Mouse (Mus musculus) left cerebral cortex, adult 8-10 months (tissue): ENCODE measurements at regions not wholly inside any gene's neighbourhood (a gene's known extent, or its start where the extent isn't known, plus 50 kb on each side); places are given as distances from the start of the nearest gene placed in this dataset.

Experiments used
- DNase-seq, 2 experiments: peaks; one replicate each; pipeline ENCODE4 v3.0.0; 2022; ENCODE audit warnings: low spot score in 2 of 2

DNA sequence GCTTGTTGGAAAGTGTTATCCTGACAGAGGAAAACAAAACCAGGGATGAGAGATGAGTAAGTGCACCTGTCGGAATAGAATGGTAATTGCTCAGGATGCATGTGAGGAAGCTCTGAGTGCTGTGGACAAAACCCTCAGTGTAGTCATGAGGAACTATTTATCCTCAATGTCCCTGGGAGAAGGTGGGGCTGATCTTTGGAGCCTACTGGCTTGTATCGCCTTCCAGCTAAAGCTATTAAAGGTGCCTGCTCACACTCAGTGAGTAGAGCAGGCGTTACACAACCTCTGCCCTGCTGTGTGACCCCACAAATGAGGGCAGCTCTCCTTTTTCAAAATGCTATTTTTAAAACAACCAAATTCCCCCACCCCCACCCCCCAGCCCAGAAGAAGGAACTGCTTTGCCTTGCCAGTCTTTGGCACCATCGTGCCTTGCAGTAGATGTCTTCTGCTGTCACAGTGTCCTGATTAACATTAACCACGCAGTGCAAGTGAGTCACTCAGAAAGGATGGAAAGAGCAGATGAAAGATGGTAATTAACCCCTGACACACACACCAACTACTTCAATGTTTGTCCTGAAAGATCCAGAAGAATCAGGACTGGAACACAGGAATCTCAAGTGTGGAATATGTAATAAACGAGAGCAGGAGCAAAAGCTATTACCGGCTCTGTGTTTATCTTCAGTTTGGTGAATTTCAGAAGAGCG, 440.8 kb upstream of the Tnp1 start:
- no peak for DNase-seq

DNA sequence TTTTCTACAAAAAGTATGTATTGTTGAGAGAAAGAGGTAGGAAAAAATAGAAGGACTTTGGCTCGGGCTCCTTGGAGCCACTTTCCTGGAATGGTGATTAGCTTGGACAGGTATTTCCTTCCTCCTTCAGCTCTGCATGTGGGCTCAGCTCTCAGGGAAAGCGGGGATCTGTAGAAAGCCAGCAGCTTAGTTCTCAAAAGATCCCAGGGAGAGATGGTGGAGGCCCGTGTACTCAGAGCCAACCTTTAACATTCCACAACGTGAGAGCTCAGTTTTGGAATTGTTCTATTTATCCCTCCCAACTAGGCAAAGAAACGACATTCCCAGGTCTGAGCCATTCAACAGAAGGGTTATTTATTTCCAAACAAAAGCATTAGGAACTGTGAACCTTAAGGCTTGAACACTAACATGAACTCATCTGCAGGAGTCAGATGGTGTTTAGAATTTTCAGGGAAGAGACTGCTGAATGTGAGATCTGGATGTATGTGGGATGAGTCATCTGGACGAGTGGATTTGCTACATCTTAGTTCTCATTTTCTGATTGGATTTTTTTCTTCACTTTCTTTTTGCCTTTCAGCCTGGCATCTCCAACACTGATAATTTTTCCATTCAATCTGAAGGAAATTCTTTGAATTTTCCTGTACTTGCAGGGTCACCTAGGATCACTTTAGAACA, 428.6 kb upstream of the Tnp1 start:
- no peak for DNase-seq

DNA sequence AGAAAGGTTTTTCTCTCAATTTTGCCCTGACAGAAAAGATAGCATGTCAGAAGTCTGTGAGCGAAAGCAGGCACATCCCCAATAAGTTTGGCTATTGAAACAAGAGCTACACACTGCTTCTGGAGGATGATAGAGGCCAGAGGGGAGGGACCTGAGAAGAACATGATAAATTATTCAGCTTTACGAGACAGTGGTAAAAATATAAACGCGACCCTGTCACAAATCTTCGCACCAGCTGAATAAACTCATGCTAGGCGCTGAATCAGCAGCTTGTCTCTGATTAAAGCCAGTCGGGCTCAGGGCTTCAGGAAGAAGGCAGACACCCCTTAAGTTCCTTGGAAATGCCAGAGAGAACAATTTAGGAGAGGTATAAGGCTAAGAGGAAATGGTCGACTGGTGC, 422.7 kb upstream of the Tnp1 start:
- DNase-seq: no peak

DNA sequence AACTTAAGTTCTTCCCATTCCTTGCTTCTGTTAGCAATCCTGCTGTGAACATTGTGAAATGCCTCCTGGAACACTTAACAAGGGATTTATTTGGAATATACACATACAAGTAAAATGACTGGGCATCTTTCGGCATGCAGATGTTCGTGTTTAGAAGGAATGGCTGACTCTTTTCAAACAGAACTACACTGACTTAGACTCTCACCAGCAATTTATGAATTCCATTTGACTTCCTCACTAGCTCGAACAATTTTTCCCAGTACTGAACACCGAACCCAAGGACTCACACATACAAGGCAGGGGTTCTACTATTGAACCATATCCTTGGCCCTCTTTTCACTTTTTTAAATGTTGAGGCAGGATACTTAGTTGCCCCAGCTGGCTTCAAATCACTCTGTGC, 412.4 kb upstream of the Tnp1 start:
- DNase-seq: no peak

DNA sequence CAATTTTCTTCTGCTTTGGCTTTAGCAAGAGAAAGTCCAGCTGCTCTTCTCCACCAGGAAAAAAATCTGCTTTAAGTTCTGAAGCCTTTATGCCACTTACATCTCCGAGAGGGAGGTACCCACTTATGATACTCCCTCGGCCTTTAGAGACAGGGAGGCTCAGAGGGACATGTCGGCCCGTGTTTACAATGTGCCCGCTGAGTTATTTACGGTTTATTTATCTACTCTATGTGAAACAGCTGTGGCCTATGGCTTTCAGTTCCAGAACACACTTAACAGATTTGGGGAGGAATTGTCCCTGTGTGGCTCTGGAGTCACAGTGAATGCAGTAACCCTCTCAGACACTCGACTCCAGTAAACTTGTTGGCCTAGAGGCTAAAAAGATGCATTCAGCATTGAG, 409.3 kb upstream of the Tnp1 start:
- DNase-seq: no peak

DNA sequence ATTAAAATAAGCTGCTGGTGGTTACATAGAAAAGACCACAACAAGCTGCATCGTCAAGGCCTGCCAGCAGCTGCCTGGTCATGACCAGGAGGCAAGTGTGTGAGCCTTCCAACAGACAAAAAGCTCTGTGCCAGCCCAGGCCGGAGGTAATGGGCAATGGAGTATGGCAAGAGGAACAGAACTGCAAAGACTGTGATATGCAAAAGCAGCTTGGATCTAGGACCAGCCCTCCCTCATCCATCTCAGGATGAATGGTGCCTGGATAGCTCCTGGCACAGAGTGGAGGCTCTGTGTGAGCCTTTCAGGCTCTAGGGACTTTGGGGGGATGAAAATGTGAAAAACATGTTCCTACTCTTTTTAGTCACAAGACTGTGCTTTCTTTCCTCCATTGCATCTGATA, 402.5 kb upstream of the Tnp1 start:
- DNase-seq: no peak

DNA sequence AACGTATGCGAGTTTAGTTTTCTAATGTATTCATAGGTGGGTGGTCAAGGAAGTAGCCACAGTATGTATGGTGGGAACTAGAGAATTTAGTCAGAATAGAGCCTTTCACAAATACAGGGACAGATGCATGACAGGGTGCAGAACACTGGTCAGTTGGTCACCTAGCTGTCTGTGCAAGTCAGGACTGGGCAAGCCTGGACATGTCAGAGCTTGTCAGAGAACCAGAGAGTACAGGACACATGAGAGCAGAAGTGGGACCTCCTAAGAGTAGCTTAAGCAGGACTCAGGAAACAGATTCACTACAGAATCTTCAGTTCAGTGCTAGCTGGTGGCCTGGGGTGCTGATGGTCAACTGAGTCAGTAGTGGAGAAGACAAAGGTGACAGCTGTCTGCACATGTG, 395.7 kb upstream of the Tnp1 start:
- no peak for DNase-seq

DNA sequence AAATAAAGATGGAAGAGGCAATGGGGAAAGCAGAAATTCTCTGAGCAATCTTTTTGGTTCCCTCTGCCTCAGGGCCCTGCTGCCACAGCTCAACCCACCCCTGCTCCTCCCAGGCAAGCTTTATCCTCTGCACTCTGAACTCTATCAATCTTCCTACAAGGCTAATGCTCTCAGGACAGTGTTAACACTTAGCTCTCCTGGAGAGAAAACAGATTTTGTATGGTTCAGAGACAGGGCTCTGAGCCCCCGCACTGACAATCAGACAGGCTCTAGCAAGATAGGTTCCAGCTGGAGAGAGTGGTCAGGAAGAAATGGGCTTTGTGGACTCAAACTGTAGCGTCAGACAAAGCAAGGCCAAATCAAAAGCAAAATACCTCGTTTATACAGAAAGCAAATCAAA, 383.5 kb upstream of the Tnp1 start:
- DNase-seq: no peak

DNA sequence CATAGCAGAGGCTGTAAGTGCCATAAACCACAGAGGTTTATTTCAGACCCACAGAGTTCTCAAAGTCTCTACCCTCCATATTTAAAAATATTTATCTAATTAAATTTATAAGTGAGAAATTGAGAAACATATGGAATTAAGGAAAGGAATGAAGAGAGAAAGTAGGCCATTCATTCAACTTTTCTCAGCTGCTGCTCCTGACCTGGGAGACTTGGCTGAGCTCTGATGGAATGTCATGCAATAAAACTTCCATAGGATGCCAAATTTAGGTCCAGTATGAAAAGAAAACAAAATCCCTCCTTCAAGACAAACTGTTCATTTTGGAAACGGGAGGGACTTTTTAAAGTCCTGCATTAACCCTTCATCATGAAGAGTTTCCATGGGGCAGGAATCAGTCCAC, 379.3 kb upstream of the Tnp1 start:
- DNase-seq: no peak

DNA sequence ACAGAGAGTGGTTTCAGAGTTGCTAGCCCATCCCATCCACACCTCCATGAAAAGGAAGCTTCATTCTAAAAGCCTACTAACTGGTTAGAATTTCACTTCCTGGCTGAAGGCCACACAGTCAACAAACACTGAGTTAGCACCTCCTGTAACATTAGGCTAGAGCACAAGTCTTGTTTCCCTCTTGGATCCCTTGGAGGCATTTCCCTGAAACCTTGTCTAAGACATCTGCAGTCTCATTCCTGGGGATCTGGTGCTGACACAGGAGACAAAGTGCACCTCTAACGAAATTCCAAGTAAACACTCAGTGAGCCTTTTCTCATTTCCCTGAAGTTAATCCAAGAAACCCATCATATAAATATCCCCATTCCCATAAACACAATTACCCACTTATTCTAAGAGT, 378.8 kb upstream of the Tnp1 start:
- DNase-seq: no peak

DNA sequence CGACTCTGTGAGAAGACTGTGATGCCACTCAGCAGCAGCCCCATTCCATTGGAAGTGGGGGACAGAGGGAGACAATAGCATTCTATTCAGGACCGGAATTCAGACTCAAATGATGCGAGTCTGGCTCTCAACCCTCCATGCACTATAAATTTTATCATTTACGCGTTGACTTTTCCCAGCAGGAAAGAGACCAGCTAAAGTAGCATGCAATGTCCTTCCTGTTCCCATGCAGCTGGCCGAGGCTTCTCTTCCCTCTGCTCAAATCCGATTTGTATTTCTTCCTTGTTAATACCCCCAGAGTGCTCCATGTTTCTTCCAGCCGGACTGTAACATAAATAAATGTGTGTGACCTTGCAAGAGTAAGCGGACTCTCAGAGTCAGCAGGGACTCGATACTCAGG, 376.4 kb upstream of the Tnp1 start:
- DNase-seq: no peak

DNA sequence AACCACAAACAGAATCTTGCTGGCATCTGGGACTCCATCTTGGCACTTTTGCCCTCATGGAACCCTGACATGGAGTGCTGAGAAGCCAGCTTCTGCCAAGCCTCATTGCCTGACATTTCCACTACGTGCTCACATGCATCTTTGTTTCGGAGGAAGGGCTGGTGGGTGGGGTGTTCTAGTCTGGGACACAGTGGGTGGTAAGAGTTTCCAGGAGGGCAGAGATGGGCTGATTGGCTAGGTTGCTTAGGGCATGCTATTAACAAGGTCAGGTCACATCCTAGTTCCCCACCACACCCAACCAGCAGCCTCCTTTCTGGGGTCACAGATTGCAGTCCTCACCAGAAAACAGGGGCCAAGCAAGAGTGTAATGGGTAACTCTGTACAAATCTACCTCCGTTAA, 374.3 kb upstream of the Tnp1 start:
- DNase-seq: no peak

DNA sequence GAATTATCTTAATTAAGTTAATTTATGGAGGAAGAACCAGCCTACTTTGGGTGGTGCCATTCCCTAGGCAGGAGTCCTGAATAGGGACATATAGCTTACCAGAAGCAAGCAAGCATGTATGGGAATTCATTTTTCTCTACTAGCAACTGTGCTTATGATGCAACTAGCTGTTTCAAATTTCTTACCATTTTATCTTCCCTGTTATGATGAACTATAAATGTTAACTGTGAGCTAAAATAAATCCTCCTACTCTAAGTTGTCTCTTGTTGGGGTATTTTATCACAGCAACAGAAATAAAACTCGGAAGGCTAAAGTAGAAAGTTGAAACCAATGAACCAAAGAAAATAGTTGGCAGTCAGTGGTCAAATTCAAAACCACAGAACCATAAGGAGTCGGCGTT, 373.5 kb upstream of the Tnp1 start:
- no peak for DNase-seq

DNA sequence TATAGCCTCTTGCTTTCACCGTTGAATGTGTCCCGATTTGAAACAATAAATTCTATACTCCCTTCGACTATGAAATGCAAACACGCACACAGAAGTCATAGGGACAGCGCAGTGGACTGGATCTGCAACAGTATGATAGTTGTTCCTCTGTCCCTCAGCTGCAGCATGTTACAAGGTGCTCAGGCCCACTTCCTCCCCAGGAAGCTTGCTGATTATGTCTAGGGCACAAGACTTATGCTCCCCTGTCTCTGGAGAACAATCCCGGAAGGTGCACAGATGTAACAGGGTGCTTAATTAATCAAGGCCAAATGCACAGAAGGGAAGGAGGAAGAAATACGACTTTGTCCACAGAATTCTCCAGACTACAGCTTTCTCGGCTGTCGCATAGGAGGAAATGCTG, 365.9 kb upstream of the Tnp1 start:
- no peak for DNase-seq

DNA sequence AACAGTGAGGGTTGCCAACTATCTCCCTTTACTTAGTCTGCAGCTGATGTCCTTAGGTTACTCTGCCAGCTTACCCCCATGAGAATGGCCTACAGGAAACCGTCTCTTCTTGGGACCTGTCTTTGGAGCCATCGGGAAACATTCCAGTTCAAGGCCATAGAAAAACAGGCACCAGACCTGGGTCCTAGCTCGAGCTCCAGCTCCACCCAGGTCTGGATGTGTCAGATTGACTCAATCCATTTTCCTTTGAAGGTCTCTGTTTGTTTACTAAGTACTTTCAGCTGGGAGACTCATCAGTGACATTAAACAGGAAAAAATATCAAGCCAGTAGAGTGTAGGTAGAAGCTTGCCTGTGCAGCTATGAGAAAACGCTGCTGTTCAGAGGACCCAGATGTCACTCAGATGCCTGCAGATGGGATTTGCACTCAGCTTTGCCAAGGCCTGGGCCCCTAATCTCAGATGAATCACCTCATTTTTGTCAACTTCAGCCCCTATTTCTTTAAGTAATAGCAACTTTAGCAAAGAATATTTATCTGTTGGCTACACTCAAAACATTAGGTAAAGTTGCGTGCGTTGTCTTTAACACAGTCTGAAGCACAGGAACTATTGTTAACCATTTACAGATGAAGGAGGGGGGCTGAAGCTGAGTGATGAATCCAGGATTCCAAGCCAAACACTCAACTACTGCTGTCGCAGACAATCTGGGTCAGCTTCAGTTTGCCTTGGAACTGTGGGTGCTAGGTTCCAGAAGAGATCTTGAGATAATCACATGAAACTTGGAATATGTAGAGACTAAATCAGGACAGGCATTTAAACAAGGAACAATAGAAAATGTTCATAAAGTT, 359.0 kb upstream of the Tnp1 start:
- no peak for DNase-seq

DNA sequence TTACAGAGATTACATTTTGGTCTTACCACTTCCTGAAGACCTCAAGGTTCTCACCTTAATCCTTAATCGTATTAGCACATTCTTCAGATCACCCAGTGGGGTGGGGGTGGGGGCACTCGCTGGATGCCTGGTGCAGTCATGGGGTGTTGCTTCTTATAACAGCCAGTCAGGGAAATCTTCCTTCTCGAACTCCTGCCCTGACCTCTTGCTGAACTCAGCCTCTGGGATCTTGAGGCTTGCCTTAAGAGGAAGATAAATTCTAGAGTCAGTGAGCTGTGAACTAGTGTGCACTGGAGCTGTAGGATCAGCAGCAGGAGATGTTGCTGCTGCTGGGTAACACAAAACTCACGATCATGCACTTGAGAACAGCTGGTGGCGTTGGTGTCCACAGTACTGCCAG, 352.5 kb upstream of the Tnp1 start:
- DNase-seq: no peak

DNA sequence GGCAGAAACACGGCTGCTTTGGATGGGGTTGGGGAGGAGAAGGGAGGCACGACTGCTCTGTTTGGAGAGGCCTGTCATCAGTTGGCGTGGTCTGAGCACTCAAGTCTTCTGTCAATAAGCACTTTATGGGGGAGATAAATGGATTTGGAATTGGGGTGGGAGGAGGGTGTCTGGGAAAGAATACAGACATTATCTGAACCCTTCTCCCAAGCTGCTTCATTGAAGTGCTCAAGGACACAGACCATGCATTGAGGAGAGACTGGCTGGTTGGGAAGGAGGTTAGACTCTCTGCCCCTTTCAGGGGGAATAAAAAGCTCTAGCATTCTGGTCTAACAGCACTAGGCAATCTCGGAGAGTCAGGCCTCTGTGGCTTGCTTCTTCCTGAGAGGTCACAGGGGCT, 350.1 kb upstream of the Tnp1 start:
- no peak for DNase-seq

DNA sequence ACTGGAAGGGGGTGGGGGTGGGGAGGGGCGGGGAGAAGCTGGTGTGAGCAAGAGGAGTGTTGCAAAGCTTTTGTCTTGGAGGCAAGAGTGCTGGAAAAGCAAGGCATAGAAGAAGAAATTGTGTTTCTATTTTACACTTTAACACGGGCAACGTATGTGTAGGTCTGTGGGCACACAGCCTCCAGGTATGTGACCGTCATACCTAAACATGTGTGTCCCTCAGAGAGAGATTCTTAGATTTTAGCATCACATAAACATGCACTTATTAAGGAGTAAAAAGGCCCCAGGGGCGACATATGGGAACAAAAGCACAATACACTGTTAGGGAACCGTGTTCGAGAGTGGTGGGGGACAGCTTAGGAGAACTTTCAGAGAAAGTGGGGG, 348.6 kb upstream of the Tnp1 start:
- no peak for DNase-seq

DNA sequence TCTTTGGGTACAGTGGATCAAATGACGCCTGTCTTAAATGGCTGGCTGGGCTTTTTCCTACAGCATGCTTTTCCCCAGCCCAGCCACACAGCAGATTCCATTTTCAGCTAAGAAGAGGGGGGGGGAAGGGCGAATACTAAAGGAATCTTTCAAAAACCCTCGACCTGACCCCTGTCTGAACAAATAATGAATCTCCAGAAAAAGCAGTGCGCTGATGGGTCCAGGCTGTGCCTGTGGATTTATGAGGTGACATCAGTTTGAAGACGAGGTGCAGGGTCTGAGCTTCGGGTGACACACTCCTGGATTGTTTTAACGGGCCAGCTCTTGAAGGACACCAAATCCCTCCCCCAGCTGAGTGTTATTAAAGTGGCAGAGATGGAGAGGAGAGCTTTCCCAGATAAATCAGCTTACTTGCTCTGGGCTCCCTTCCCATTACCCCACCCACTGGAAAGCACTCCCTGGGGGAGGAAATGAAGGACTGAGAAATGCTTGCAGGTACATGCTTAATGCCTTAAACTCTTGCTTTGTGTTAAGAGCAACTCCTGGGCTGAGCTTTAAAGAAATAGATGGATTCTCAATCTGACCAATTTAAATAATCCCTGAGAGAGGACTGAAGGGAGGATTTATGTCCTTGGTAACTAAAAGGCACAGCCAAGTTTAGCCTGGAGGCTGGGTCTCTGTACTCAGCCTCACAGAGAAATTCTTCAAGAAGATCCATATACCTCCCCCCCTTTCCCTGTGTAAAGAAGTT, 348.0 kb upstream of the Tnp1 start:
- DNase-seq: peak; percentile 3 to 10

DNA sequence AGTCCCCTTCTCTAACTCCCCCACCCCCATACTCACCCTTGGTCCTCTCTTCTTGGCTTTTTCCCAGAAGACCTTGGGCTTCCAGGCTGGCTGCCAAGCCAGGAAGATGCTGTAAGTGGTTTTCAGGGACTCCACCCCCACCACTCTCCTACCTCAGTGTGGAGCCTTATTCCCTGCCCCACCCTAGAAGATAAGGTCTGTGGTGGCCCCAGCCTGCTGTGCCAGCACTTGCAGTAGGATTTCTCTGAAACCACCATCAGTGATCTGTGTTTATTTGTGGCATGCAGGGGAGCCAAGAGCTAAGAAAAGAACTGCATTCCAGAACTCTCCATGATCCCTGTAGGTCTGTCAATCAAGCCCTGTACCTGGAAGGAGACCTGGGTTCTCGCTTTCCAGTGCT, 346.4 kb upstream of the Tnp1 start:
- DNase-seq: no peak

DNA sequence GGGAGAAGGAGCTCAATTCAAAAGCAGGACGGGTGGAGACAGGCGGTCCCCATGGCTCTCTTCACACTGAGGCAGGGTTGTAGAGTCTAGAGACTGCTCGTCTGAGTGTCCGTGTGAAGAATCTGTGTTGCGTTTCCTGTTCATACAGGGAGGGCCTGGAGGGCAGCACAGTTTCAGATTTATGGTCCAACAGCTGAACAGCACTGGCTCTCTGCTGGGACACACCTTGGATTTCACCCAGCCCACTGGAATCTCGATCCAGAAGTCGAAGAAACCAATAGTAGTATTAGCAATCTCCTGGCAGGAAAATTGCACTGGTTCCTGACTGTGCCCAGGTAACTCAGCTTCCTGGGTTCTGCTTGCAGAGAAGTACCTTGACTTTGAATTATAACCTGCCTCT, 345.6 kb upstream of the Tnp1 start:
- DNase-seq: no peak

DNA sequence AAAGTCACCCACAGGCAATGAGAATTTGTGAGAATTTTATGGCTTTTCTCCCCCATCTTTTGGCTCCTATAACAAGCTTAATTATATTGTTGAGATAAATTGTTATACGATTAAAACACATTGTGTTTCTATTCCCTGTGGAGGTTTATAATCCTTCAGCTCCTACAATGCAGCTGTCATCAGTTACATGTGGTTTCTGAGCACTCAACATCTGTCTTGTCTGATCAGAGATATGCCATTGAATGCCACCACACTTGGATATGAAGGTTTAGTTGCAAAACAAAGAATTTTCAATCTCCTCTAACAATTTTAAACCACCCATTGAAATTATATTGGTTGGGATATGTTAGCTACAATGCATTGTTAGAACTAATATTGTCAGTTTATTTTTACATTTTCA, 338.7 kb upstream of the Tnp1 start:
- no peak for DNase-seq
